Mouse (Mus musculus) cerebellum, postnatal 25 days (tissue): Measurements from ENCODE around the gene Sec16b.

Experiments used
- DNase-seq, 2 experiments: peaks; one replicate each; pipeline ENCODE4 v3.0.0; 2021; ENCODE audit warnings: mixed read lengths in 2 of 2

Gene Sec16b

DNA sequence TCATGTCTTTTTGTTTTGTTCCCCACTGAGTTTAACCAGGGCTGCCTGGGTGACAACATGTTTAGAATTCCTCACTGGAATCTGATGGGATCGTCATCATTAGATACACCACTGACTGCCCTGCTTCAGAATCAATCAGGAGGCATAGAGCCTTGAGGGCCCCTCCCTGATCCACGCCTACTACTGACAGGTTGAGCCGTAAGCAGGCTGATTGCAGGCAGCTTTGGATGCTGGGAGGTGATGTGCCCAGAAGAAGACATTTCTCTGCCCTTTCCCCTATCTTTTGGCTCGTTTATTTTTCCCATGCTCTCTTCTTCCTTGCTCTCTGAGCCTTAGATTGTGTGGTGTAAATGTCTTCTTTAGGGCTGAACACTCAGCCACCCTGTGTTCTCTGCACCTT, 7.8 kb downstream of the Sec16b start:
- DNase-seq: no peak

DNA sequence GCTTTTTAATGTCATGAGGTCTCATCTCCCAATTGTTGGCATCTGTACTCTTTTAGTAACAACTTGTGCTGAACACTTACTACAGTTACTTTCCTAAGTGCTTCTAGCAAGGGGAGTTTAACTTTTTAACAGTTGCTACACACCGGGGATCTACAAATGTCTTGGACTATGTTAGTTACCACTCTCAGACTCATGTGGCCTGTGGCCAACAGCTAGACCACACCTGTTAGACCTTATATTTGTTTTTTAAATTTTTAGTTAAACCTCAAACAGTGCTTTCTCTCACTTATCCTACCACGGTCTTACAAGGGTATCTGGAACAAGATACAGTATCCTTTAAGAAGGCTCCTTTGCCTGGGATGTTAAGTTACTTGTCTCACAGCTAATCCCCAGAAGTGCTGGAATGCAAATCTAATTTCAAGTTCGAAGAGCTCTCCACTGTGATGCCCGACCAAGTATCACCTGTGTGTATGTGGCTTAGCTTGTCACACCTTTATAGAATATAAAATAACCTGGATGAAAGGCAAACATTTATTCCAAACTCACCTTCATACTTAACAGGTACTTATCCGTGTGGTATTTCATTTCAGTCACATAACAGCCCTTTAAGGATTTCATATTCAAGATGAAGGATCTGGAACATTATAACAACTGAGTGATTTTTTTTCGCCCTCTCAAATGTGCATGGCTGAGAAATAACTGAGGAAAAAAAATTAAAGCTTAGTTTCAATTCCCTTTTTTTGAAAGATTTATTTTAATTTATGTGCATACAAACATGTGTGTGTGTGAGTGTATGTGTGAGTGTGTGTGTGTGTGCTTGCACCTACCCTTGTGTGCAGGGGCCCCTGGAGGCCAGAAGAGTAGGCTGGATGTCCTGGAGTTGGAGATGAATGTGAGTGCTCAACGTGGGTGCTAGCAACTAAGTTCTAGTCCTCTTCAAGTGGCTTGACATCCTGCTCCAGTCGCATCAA, 10.6 kb downstream of the Sec16b start:
- no peak for DNase-seq

- DNase-seq: peak; percentile 90 to 93
These were observed 11.6 kb downstream of the Sec16b start for GRCm38 (mm10) chr1:157518111-157518523.

DNA sequence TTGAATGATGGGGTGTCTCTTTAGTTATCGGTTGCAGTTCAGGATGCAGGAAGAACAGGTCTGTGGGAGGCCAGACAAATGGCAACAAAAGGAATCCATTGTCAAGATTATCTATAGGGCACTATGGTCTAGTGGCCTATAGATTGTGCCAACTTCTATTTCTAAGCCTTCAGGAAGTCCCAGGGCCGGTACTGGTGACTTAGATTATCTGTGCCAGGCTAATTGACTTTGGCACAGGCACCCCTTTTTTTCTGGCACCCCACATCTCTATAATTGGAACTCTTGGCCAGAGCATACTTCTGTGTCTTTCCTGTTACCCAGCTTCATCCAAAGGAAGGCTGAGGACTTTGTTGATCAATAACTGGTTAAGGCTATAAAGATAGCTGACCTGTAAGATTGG, 12.9 kb downstream of the Sec16b start:
- no peak for DNase-seq

GRCm38 (mm10) chr1:157522322-157522721, 15.8 kb downstream of the Sec16b start:
- no peak for DNase-seq

GRCm38 (mm10) chr1:157524775-157525174, 18.2 kb downstream of the Sec16b start:
- no peak for DNase-seq

GRCm38 (mm10) chr1:157525692-157526354, 19.3 kb downstream of the Sec16b start:
- no peak for DNase-seq

GRCm38 (mm10) chr1:157526625-157527024, 20.1 kb downstream of the Sec16b start:
- DNase-seq: no peak

DNA sequence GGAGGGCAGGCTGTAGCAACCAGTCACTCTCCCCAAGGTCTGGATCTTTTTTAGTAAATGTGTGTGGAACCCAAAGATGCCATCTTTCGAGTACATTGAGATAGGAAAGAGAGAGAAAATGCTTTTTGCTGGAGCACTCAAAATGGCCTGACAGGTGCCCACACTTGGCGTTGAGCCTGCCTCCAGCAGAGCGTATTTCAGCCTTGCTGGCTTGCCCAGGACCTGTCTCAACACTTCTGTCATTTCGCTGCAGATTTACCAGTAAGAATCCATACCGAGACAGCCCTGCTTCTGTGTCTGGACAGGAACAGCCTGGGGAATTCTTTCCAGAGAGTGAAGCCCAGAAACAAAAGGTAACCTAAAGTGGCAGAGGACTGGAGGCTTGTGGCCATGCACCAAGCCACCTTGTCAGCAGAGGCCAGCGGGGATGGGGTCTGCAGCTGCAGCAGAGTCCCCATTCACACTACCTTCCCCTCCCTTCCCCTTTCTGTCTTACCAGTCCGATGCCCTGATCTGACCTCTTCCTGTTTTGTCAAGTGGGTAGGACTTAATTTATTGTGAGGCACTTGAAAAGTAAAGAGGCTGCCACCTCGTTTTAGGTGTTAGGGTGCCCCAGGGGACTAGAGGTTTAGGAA, 26.4 kb downstream of the Sec16b start:
- DNase-seq: peak; percentile 87 to 92

DNA sequence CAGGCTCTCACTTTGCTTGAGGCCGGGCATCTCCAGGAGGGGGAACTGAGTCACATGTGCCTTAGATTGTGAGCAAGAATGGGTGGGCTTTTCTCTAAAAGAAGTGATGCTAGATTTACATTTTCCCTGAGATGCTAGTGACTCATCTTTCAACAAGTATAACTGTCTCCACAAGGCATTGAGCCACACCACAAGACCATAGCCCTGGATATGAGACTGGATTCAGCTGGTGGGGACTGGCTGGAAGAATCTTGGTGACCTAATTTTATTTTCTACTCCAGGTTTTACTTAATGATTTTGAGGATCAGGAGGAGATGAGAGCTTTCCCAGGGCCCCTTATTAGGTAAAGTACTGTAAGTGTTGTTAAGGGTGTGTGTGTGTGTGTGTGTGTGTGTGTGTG, 29.0 kb downstream of the Sec16b start:
- DNase-seq: no peak

DNA sequence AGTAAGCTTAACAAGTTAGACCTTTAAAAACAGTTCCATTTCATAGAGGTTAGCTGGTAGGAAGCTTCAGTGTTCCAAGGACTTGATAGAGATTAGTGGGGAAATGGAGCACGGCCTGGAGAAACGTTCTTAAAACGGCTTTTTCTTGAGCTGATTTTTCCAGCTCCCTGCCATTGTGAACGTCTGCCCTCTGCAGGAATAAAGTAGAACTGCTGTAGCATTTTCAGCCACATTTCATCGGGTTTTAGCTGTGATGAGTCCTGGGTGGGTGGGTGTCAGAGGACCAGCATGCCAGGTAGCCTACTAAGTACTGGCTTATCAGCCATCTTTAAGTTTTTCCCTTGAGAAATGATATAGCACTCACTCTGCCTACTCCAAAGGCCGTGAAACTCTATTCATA, 29.9 kb downstream of the Sec16b start:
- DNase-seq: peak; percentile 51 to 72

DNA sequence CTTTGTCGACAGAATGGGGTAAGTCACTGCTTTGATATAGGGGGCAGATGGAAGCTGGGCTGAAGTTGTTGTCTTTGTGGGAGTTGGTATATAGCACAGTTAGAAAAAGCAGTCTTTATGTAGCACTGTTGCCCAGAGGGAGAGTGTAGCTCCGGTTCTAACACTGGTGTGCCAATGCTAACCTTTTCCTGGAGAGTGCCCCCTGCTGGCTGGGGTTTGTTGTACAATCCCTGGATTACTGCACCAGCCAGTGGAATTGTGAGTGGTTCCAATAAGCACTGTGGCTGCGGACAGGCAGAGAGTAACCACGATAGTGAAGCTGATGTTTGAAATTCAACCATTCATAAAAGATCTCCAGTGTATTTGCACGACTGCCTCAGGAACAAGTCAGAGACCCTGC, 31.1 kb downstream of the Sec16b start:
- DNase-seq: peak in 1 of 2 experiments; percentile 41

GRCm38 (mm10) chr1:157545056-157545455, 38.5 kb downstream of the Sec16b start:
- DNase-seq: no peak

DNA sequence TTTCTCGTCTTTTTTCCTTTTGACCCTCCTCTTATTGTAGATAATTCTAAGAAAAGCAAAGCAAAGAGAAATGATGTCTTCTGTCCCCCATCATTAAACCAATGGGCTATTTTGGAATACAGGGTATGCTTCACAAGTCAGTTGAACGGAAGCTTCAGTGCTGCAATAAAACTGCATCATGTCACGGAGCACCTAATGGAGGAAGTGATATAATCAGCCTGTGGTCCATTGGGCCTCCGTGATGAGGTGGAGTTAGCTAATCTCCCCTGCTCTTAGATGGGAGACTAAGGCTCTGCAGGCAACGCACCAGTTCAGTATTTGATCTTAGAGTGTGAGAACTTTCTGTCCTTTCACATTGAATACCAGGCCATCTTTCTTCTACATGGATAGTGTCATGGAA, 41.1 kb downstream of the Sec16b start:
- no peak for DNase-seq

GRCm38 (mm10) chr1:157549721-157550120, 43.2 kb downstream of the Sec16b start:
- DNase-seq: no peak

GRCm38 (mm10) chr1:157552749-157553451, 46.4 kb downstream of the Sec16b start:
- DNase-seq: peak; percentile 78 to 85

DNA sequence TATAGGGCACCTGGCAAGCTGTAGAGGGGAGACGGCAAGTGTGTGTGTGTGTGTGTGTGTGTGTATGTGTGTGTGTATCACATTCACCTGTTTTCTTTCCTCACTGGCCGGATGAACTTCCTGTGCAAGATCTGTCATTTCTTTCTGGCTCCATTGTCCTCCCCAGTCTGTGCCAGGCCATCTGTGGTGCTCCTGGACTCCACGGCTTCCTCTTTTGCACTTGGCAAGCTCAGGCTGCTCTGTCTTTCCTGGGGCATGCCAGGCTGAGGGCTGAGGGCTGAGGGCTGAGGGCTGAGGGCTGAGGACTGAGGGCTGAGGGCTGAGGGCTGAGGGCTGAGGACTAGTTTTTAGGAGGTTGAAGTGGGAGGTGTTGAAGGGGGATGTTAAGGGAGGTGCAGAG, 47.6 kb downstream of the Sec16b start:
- peak; percentile 87 to 90 for DNase-seq

- peak; percentile 14 to 34 for DNase-seq
These were observed 48.4 kb downstream of the Sec16b start for GRCm38 (mm10) chr1:157554686-157555530.

- no peak for DNase-seq
These were observed 49.2 kb downstream of the Sec16b start for GRCm38 (mm10) chr1:157555738-157556137.

GRCm38 (mm10) chr1:157556439-157556838, 49.9 kb downstream of the Sec16b start:
- DNase-seq: peak; percentile 36 to 42

DNA sequence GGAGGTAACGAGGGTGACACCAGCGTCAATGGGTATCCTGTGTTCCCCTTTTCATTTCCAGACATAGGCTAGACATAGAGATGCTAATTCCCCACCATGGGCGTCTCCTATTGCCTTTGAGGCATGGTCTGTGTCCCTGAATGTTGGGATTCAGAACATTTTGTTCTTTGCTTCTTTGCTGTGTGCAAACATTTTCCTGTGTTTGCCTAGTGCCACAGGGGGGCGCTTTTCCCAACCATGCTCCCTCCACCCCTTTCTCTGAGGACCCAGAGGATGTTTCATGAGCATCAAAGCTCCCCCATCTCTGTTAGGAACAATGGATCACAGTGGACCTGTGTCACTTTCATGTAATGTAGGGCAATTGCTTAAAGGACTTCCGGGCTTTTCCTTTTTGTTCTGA, 51.6 kb downstream of the Sec16b start:
- DNase-seq: no peak

- DNase-seq: peak; percentile 64 to 69
These were observed 53.5 kb downstream of the Sec16b start for GRCm38 (mm10) chr1:157559986-157560385.
